Mouse (Mus musculus) forebrain, embryonic 12.5 days (tissue): Measurements from ENCODE around the gene Actl7b. TPM values are rescaled to one million over a fixed set of nuclear protein-coding genes. Genes with fewer than 3 reads are reported as not detected.

Source experiments
- ATAC-seq: fragments of 200-750 bp; cut with Nextera tagmentation; 2 replicates; pipeline ENCODE4 v1.8.0; 2017; ENCODE audit warnings: moderate TSS enrichment; ENCODE audit not compliant: low FRiP score
- H3K27ac ChIP-seq: fragments of 300-500 bp; sonication (generic); 2 replicates; pipeline ENCODE4 v1.5.1; 2016; ENCODE audit warnings: mild to moderate bottlenecking
- H3K27me3 ChIP-seq: fragments of 300-500 bp; sonication (generic); 2 replicates; pipeline ENCODE4 v1.6.1; 2016; ENCODE audit warnings: mild to moderate bottlenecking
- H3K36me3 ChIP-seq: fragments of 300-500 bp; sonication (generic); replicated peaks from 2 replicates; pipeline ENCODE4 v1.6.1; 2016; ENCODE audit warnings: mild to moderate bottlenecking
- H3K4me1 ChIP-seq: fragments of 300-500 bp; sonication (generic); 2 replicates; pipeline ENCODE4 v1.6.1; 2016
- H3K4me2 ChIP-seq: fragments of 300-500 bp; sonication (generic); 2 replicates; pipeline ENCODE4 v1.6.1; 2016; ENCODE audit warnings: mild to moderate bottlenecking, moderate library complexity
- H3K4me3 ChIP-seq: fragments of 300-500 bp; sonication (generic); replicated peaks from 2 replicates; pipeline ENCODE4 v1.5.1; 2016; ENCODE audit warnings: mild to moderate bottlenecking
- H3K9ac ChIP-seq: fragments of 300-500 bp; sonication (generic); 2 replicates; pipeline ENCODE4 v1.6.1; 2016; ENCODE audit warnings: mild to moderate bottlenecking
- H3K9me3 ChIP-seq: fragments of 300-500 bp; sonication (generic); 2 replicates; pipeline ENCODE4 v1.6.1; 2016
- WGBS: fragments of 180-500 bp; shearing (Covaris S2); methylation state at CpG from one replicate; pipeline ENCODE4 v1.1.7; 2016; 5-methylcytosine and 5-hydroxymethylcytosine counted together
- polyA plus RNA-seq: library from polyadenylated mRNA; unstranded; fragments of >200 nt; fragmentation: Nextera tagmentation; extraction: Ambion mirVana; gene quantifications from 2 replicates; pipeline ENCODE4 v1.2.1, GENCODE M21; 2016

The Actl7b gene
- polyA plus RNA-seq, 1 experiment from 2014 or later: not detected

GRCm38 (mm10) chr4:56696401-56696800 is 44.8 kb downstream of the Actl7b start:
- Histone ChIP-seq H3K9me3 (no peaks in the 10 kb centered on the region), H3K36me3 (no peaks in the 10 kb centered on the region), H3K4me2 (no peak overlapping the region), H3K27ac (no peak overlapping the region), H3K4me3 (no peak overlapping the region), H3K9ac (no peak overlapping the region), H3K27me3 (no peaks in the 10 kb centered on the region), H3K4me1 (no peaks in the 10 kb centered on the region)
- ATAC-seq: no peak
- 78% methylated on average over 7 of the region's 7 CpGs for whole genome bisulfite sequencing

Other genes with a start within 250 kb of the Actl7b start
- not detected in 2 replicates for gene Gm26657, start 1.4 kb downstream of the Actl7b start, polyA plus RNA-seq
- gene Actl7a, start 2.0 kb upstream of the Actl7b start, polyA plus RNA-seq: not detected in 2 replicates
- 84.7 and 90.3 TPM in 2 replicates for gene Elp1, start 60.9 kb upstream of the Actl7b start, polyA plus RNA-seq
- gene Fam206a, start 60.9 kb upstream of the Actl7b start, polyA plus RNA-seq: 20.6 and 21.9 TPM in 2 replicates
- gene Ctnnal1, start 123.7 kb upstream of the Actl7b start, polyA plus RNA-seq: 26.6 and 28.6 TPM in 2 replicates
- 12.7 and 12.8 TPM in 2 replicates for gene Tmem245, start 206.0 kb upstream of the Actl7b start, polyA plus RNA-seq
- 9.7 and 10.2 TPM in 2 replicates for gene Frrs1l, start 248.9 kb upstream of the Actl7b start, polyA plus RNA-seq